Mouse (Mus musculus) effector memory CD4-positive, alpha-beta T cell, adult 7 months (primary cell): ENCODE results near the gene Grk6. TPM values are rescaled to one million over a fixed set of nuclear protein-coding genes. Genes with fewer than 3 reads are reported as not detected.

Source experiments
- polyA plus RNA-seq: library from polyadenylated mRNA; unstranded; fragments of 100-300 nt; shearing (Covaris generic); gene quantifications from one replicate; pipeline ENCODE4 v1.2.1, GENCODE M21; 2017

Gene Grk6
- 345 TPM for polyA plus RNA-seq

DNA sequence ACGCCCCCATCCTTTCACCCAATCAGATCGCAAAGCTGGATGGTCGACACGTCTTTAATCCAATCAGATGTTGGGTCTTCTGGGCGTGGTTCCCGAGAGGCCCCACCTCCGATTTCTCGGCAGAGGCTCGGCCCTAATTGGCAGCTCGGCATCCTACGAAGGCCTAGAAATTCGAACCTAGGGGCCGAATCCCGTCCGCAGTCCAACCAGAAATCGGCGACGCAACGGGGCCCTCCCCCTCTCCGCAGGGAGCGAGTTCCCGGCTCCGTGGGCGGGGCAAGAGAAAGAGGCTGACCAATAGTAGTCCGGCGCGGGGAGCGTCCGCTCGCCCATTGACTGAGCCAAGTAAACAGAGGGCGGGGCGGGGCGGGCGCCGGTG is at the start of gene Grk6:
Gene Grk6 (plus strand): TSS at position 136 of the 379 bp plus-strand sequence.

DNA sequence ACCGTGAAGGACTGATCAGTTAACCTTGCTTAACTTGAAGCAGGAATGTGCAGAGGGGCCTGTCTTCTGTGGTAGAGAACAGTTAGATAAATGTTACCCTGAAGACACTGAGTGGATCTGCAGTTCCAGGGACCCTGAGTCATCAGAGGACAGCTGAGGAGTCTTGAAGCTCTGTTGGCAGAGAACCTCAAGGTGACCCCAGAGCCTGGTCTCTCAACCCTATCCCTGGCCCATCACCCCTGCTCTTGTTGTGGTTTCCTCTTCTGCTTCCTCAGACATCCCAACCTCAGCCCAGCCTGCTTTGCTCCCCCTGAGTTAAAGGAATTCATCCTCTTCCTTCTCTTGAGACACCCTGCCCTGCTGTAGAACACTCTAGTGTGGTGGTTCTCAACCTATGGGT is 46.8 kb upstream of the Grk6 start, which contains the start of gene Slc34a1:
Gene Slc34a1 (plus strand): TSS at position 100 of the 400 bp plus-strand sequence.

DNA sequence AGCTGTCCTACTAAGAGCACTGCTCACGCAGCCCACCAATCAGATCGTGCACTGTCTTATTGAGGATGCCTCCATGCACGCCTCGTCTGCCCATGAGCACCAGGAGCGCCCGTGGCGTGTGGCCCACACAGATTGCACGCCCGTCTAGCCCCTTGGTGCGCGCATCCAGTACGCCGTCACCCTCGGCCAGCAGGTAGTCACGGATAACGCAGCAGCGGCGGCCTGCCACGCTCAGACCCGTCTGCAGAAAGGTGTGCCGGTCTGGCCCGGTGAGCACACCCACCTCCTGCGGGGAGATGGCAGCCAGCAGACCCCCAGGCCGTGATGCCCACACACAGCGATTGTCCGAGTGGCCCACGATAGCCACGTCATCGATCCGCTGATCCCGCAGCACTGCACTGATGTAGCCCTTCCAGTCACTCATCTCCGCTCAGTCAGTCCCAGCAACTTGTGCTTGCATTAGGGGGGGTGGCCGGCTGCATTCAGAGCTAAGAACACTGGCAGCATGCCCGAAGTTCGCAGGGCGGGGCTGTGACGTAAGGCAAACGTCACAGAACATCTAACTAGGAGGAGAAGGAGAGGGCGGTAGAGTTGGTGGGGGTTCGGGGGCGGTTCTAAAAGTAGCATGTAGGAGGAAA is 30.0 kb upstream of the Grk6 start, which contains the start of gene Pfn3:
Gene Pfn3 (minus strand): TSS at position 490 of the 638 bp plus-strand sequence.

DNA sequence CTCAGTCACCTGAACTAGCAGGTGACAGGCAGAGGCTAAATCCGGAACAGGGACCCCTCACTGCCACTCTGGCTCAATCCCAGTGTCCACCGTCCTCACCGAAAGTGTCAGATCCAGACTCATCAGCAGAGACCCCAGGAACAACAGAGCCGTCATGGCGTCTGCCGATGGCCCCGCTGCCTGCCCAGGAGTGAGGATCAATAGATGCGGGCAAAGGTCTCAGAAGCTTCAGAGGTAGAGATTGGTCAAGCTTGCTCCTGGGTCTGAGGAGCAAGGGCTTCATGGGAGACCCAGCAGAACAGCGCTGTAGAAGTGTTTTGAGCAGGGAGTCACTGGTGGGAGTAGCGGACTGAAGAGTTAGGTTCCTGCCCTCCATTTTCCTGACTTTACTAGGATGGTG is 18.3 kb upstream of the Grk6 start, which contains the start of gene F12:
Gene F12 (minus strand): TSS at position 181 of the 400 bp plus-strand sequence.

DNA sequence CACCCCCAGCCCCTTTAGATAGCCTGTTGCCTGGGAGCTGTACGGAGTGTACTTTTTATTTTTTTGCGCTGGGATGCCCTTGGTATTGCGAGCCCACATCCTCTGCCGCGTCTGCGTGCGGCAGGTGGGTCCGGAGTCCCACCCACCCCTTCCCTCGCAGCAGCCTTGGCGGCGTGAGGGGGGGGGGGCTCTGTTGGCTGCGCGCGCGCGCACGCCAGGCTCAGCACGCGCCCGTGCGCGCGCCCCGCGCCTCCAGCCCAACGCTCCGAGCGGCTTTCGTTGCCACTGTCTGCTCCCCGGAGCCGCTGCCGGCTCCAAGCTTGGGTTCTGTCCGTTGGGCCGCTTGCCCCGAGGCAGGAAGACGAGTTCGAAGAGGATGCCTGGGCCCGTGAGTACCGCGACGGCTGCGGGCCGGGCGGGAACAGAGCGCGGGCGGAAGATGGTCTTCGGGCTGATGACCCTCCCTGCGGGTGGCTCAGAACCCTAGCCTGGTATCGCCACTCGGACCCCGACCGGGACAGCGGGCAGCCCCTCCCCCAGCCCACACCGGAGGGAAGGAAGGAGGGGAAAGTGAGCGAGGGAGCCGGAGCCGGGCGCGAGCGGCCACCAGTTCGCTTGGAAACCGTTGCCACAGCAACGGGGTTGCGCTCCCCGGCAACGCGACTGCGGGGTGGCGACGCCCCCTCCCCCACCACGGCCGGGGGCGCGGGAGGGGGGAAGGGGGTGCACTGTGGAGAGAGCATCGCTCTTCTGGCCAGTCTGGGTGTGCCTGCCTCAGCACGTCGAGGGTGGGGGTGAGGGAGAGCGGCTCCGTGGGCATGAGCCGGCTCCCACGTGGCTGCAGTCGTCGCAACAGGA is 19.4 kb downstream of the Grk6 start, which contains the start of gene Prr7:
Gene Prr7 (plus strand): TSS at position 241 of the 858 bp plus-strand sequence.

DNA sequence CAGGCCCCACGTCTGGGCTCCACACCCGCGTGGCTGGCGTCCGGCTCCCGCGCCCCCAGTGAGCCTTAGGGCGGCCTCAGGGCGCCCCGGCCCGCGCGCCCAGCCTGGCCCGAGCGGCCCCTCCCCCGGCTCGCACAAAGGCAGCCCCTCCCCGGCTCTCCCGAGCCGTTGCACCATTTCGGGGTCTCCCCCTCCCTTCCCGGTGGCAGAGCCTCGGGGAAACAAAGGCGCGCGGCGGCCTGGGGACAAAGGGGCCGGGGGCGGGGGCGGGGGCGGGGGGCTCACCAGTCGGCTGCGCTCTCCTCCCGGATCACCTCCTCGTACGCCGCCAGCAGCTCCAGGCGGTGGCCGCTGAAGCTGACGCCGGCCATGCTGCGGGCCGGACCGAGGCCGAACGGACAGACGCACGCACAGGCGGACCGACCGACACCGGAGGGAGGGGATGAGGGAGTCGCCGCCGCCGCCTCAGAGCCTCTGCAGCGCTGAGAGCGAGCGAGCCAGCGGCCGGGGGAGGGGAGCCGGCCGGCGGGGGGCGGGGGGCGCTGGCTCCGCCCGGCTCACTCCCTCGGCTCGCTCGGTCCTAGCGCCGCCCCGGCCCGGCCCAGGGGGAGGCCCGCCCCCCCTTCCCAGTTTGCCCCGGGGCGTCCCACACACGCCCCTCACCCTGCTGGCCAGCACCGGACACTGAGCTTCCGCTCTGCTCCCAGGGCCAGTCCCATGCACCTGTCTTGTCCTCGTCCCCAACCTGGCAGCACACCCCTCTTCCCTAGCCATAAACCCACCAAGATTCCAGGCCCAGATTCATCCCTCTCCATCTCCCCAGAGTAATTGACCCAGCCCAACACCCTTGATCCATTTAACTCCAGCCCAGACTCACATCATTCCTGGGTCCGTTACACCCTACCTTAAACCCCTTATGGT is 43.0 kb downstream of the Grk6 start, which contains the start of gene Dbn1:
Gene Dbn1 (minus strand): TSS at position 534 of the 921 bp plus-strand sequence.

Other genes starting within 250 kb of the Grk6 start
- gene Nsd1, start 235.3 kb upstream of the Grk6 start, polyA plus RNA-seq = 54.5 TPM
- gene Prelid1, start 124.6 kb upstream of the Grk6 start, polyA plus RNA-seq = 261 TPM
- gene Rab24, start 123.1 kb upstream of the Grk6 start, polyA plus RNA-seq = 90.2 TPM
- gene Mxd3, start 115.2 kb upstream of the Grk6 start, polyA plus RNA-seq = not detected
- gene Lman2, start 82.3 kb upstream of the Grk6 start, polyA plus RNA-seq = 148 TPM
- gene Rgs14, start 75.3 kb upstream of the Grk6 start, polyA plus RNA-seq = 66.5 TPM
- gene Slc34a1, start 46.9 kb upstream of the Grk6 start, polyA plus RNA-seq = 0.28 TPM
- gene Pfn3, start 29.8 kb upstream of the Grk6 start, polyA plus RNA-seq = 0.82 TPM
- gene F12, start 18.3 kb upstream of the Grk6 start, polyA plus RNA-seq = not detected
- 8.0 TPM for gene Prr7, start 19.2 kb downstream of the Grk6 start, polyA plus RNA-seq
- not detected for gene Dbn1, start 43.0 kb downstream of the Grk6 start, polyA plus RNA-seq
- 8.9 TPM for gene Pdlim7, start 68.6 kb downstream of the Grk6 start, polyA plus RNA-seq
- not detected for gene Dok3, start 84.2 kb downstream of the Grk6 start, polyA plus RNA-seq
- gene Ddx41, start 91.6 kb downstream of the Grk6 start, polyA plus RNA-seq = 68.7 TPM
- gene Fam193b, start 126.0 kb downstream of the Grk6 start, polyA plus RNA-seq = 51.6 TPM
- gene Tmed9, start 128.7 kb downstream of the Grk6 start, polyA plus RNA-seq = 224 TPM
- gene B4galt7, start 154.8 kb downstream of the Grk6 start, polyA plus RNA-seq = 34.4 TPM
- 23.9 TPM for gene Caml, start 177.9 kb downstream of the Grk6 start, polyA plus RNA-seq
- 70.6 TPM for gene Ddx46, start 190.0 kb downstream of the Grk6 start, polyA plus RNA-seq
- gene B230219D22Rik, start 248.1 kb downstream of the Grk6 start, polyA plus RNA-seq = 34.0 TPM